Mouse (Mus musculus): ENCODE measurements around the gene Sergef.

Sergef gene

GRCm38 (mm10) chr7:46575897-46576296 is 63.7 kb downstream of the Sergef start:
- DNase-seq (ENCODE audit: low read depth) = no peak

- no peak for DNase-seq (ENCODE audit: low read depth)
Observed at GRCm38 (mm10) chr7:46572803-46573594, 66.6 kb downstream of the Sergef start.

DNA sequence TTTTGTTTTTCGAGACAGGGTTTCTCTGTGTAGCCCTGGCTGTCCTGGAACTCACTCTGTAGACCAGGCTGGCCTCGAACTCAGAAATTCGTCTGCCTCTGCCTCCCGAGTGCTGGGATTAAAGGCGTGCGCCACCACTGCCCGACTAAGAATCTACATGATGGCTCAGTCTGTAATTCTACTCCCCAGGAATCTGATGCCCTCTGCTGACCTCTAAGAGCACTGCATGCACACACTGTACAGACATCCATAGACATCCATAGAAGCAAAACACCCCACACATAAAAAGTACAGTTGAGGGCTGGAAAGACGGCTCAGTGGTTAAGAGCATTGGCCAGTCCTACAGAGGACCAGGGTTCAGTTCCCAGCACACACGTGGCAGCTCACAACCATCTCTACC is 70.1 kb downstream of the Sergef start:
- DNase-seq (ENCODE audit: low read depth) = peak; percentile 17

- DNase-seq (ENCODE audit: low read depth) = no peak
Observed at GRCm38 (mm10) chr7:46566318-46567007, 73.1 kb downstream of the Sergef start.

DNA sequence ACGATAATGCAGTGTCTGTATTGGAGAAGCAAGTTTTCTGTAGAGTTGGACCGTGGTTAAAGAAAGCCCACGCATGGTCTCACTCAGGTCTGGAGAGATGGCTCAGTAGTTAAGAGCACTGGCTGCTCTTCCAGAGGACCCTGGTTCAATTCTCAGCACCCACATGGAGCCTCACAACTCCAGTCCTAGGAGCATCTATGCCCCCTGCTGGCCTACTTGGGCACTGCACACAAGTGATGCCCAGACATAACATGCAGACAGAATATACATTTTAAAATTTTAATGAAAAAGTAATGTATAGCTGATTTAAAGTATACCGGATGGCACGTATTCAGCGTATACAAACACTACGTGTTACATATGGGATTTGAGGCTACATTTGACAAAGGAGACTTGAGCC is 74.2 kb downstream of the Sergef start:
- no peak for DNase-seq (ENCODE audit: low read depth)

DNA sequence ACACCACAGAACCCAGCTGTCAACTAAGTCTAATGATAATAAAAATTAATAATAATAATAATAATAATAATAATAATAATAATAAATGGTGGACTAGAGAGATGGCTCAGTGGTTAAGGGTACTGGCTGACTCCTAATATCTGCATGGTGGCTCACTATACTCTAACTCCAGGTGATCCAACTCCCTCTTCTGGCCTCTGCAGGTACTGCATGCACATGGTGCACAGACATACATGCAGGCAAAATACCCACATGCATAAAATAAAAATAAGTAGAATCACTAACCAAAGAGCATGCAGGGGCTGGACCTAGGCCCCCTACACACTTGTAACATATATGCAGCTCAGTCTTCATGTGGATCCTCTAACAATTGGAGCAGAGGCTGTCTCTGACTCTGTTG is 75.8 kb downstream of the Sergef start:
- no peak for DNase-seq (ENCODE audit: low read depth)

GRCm38 (mm10) chr7:46560061-46560460 is 79.5 kb downstream of the Sergef start:
- DNase-seq (ENCODE audit: low read depth) = no peak

- DNase-seq (ENCODE audit: low read depth) = no peak
Observed at GRCm38 (mm10) chr7:46559643-46560042, 80.0 kb downstream of the Sergef start.

- no peak for DNase-seq (ENCODE audit: low read depth)
Observed at GRCm38 (mm10) chr7:46559006-46559405, 80.6 kb downstream of the Sergef start.

- no peak for DNase-seq (ENCODE audit: low read depth)
Observed at GRCm38 (mm10) chr7:46557996-46558395, 81.6 kb downstream of the Sergef start.

DNA sequence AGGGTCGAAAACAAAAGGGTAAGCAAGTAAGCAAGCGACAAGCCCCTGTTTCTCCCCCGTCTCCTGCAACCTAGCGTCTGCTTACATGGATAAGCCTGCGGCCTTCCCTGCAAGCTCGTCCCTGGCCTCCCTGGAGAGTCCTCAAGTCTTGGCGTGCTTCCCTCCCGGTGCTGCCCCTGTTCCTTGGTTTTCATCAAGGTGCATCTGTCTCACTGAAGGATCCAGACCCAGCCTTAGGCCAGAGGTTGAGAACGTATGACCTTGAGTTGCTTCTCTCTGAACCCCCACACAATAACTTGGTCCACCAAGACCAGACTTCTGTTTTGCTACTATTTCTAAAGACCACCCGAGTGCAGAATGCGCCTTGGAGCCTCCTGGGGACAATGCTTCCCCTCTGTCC is 82.2 kb downstream of the Sergef start:
- DNase-seq (ENCODE audit: low read depth) = no peak

DNA sequence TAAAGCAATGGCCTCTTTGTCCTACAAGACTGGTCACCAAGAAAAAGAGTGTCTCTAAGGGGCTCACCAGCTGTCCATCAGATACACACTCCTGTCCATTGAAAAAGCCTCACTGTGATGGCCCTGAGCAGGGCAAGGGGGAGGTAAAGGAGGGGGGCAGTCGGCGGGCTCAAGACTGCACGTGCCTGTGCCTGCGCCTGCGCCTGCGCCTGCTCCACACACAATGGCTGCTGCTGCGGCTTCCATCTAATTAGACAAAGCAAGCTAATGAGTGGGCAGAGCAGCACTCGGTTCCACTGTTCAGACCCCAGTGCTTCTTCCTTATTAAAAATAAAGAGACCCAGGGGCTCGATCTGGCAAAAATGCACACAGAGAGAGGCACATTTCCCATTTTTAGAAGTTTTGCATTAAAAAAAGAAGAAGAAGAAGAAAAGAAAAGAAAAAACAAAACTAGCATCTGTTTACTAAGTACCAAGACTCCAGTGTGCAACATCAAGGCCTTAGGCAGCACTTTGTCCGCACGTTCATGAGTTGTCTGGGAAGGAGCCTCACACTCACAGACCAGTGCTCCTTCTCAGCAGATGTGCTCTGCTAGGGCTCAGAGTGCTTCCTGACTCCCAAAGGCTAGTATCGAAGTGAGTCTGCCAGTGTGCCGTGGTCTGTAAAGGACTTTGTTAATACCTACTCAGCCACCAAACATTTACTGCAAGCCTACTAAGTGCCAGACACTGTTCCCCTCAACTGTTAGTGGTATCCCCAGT is 83.1 kb downstream of the Sergef start:
- no peak for DNase-seq (ENCODE audit: low read depth)

DNA sequence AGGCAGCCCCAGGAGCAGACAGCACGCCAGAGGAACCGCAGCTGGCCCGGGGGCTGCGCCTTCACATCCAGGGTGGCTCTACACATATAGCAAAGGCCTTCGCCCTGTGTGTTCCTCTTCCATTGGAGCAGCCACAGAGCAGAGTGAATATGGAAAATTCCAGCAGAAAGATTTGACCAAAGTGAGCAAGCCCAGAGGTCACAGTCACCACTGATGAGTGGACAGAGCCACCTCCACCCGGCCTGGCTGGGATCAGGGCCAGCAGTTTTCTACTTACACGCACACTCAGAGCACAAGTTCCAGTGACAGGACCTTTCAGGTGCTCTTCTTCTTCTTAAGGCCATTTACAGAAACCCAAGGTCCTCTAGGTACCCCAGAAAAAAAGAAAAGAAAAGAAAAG is 83.9 kb downstream of the Sergef start:
- DNase-seq (ENCODE audit: low read depth) = no peak

DNA sequence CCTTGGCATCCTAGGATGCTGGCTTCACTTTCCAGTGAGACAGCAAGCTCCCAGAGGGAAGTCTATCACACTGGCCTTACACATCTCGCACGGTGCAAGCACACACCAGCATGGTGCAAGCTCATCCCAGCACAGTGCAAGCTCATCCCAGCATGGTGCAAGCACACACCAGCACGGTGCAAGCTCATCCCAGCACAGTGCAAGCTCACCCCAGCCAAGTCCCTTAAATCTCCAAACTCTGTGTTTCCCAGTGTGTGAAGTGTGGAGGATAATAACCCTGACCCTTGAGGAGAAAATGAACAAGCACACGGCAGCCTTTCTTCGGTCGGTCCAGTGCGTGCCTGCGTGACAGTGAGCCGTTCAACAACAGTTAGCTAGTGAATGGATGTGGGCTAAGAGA is 84.8 kb downstream of the Sergef start:
- no peak for DNase-seq (ENCODE audit: low read depth)

DNA sequence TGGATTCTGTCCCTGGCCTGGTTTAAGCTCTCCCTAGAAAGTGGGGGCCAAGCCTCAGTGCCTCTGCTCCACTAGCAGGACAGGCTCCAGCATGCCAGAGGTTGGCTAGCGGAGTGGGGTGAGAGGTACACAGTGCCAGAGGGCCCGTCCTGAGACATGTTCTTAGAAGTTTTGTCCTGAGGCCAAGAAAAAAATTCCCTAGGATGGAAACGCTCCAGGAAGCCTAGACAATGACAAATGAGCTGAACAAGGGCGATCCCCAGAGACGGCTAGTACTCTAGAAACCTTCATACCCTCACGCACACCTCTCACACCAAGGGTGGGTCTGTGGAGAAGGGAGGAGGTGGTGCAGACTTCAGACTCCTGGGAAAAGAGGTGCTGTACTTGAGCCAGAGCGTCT is 85.6 kb downstream of the Sergef start:
- no peak for DNase-seq (ENCODE audit: low read depth)

DNA sequence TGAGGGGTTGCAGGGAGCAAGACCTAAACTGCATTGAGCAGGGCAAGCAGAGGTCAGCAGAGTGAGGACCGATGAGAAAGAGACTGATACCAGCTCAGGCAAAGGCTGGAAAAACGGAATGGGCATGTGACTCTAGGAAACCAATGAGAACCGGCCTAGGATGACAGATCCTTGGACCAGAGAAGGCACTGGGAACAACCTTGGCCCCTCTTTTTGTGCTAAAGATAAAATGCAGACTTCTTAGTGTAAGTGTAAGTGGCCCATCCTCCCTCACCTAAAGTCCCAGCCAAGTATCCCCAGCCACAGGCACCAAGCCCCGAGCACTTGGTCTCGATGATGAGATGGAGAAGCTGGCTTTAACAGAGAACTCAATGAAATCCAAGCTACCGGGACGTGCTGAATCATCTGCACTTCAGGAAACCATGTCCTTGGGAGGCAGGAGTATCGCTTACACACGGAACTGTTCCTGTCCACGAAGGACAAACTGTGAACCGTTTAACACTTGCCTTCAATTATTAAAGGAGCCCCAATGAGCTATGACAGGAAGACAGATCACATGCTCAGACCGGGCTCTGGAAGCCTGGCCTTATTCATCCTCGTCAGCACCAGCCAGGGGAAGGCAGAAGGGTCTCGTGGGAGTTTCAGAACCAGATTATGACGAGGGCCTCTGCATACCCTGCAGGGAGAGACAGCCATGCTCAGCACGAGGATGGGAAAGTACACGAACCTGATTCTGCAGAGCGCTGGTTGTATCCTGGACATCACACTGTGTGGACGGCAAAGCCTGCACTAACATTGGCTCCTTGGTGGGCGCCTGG is 87.5 kb downstream of the Sergef start:
- no peak for DNase-seq (ENCODE audit: low read depth)

DNA sequence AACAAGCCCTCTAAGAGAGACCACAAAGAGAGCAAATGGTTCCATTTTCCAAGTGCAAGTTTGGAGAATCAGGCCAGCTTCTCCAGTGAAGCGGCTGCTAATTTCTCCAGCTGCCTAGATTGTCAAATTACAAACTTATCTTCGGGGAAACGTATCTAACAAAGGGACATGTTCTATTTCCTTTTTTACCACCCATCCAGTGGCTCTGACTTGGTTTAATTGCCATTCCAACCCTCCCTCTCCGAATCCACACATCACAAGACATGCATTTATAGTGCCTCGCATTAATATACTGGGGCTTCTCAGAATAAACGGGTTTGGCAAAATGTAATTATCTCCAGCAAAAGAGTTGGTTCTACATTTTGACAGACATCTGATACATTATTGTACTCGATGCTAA is 88.4 kb downstream of the Sergef start:
- DNase-seq (ENCODE audit: low read depth) = no peak

GRCm38 (mm10) chr7:46548124-46548523 is 91.5 kb downstream of the Sergef start:
- no peak for DNase-seq (ENCODE audit: low read depth)

DNA sequence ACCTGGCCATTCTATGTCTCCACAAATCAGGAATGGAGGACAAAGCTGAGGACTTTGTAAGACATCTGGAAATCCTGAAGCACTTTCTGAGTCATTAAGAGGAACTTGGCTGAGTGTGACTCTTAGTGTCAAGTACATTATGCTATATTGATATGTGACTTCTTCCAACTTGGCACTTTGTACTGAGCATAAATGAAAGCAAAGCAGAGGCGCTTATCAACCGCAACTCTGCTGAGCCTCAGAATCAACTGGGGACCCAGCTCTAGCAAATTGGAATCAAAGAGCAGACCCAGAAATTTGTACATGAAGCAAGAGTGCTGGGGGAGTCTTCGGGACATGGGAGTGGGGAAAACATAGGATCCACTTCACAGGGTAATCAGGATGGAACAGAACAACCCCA is 92.0 kb downstream of the Sergef start:
- no peak for DNase-seq (ENCODE audit: low read depth)

DNA sequence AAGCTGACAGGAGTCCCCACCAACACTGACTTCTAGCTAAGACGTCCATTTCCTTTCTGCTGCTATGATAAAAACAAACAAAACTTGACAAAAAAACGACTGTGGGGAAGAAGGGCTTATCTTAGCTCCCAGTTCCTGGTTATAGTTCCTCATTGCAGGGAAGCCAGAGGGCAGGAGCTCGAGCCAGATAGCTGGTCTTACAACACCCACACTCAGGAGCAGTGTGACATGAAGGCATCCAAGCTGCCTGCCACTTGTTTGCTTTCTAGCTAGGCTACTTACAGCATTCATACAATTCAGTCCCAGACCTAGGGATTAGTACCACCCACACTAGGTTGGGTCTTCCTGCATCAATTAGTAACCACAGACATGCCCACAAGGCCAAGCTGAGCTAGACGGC is 93.1 kb downstream of the Sergef start:
- peak; percentile 29 for DNase-seq (ENCODE audit: low read depth)

DNA sequence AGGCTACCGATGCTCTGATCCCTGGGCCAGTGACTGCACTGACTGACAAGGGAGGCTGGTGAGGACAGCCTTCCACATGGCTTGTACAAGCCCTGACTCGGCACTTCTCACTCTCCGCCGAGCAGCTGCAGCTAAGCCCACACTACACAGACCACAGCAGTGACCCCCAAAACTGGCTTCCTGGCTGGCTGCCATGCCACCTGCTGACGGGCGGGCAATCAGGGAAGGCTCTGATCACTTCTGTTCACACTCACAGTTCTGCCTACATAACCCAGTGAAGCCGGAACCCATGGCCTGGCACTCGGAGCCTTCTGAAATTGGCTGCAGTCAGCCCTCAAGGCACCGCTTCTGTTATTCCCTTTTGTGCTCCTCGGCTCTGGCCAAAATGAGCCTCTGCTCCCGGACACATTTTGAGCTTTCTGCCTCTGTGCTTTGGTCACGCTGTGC is 95.4 kb downstream of the Sergef start:
- DNase-seq (ENCODE audit: low read depth) = no peak

GRCm38 (mm10) chr7:46542117-46542516 is 97.5 kb downstream of the Sergef start:
- DNase-seq (ENCODE audit: low read depth) = no peak

Measured in c-Kit-positive CD71-negative TER-119-negative erythroid progenitor cells, embryonic 14.5 days (primary cell).